Mouse (Mus musculus) forebrain, embryonic 14.5 days (tissue): ENCODE measurements around the gene Gm45521. TPM values are rescaled to one million over a fixed set of nuclear protein-coding genes. Genes with fewer than 3 reads are reported as not detected.

Experiments
- ATAC-seq: fragments of 200-750 bp; cut with Nextera tagmentation; 2 replicates; pipeline ENCODE4 v1.8.0; 2017; ENCODE audit warnings: mild to moderate bottlenecking, moderate library complexity
- DNase-seq: peaks from one replicate; pipeline ENCODE4 v3.0.0-alpha.2; 2015; ENCODE audit warnings: low spot score
- H3K27ac ChIP-seq: fragments of 300-500 bp; sonication (generic); 2 replicates; pipeline ENCODE4 v1.5.1; 2014; ENCODE audit warnings: low read depth, mild to moderate bottlenecking, control low read depth, low read length, moderate library complexity
- H3K27me3 ChIP-seq: fragments of 300-500 bp; sonication (generic); replicated peaks from 2 replicates; pipeline ENCODE4 v1.6.1; 2014; ENCODE audit warnings: low read length, control low read depth, mixed read lengths; ENCODE audit not compliant: control insufficient read depth, insufficient read depth
- H3K36me3 ChIP-seq: fragments of 300-500 bp; sonication (generic); 2 replicates; pipeline ENCODE4 v1.6.1; 2014; ENCODE audit warnings: low read length, control low read depth; ENCODE audit not compliant: control insufficient read depth, insufficient read depth
- H3K4me1 ChIP-seq: fragments of 300-500 bp; sonication (generic); 2 replicates; pipeline ENCODE4 v1.6.1; 2014; ENCODE audit warnings: antibody characterized with exemption, low read length, control low read depth; ENCODE audit not compliant: control insufficient read depth, insufficient read depth
- H3K4me2 ChIP-seq: fragments of 300-500 bp; sonication (generic); 2 replicates; pipeline ENCODE4 v1.6.1; 2014; ENCODE audit warnings: mild to moderate bottlenecking, control low read depth, low read length
- H3K4me3 ChIP-seq: fragments of 300-500 bp; sonication (generic); 2 replicates; pipeline ENCODE4 v1.5.1; 2014; ENCODE audit warnings: low read depth, low read length, control low read depth
- H3K9ac ChIP-seq: fragments of 300-500 bp; sonication (generic); 2 replicates; pipeline ENCODE4 v1.6.1; 2014; ENCODE audit warnings: mild to moderate bottlenecking, low read length, control low read depth, moderate library complexity
- H3K9me3 ChIP-seq: fragments of 300-500 bp; sonication (generic); replicated peaks from 2 replicates; pipeline ENCODE4 v1.6.1; 2016; ENCODE audit warnings: low read length, control low read depth, mixed read lengths; ENCODE audit not compliant: control insufficient read depth
- WGBS: fragments of 180-500 bp; shearing (Covaris S2); extraction: QIAGEN DNeasy Blood & Tissue Kit; methylation state at CpG from one replicate; pipeline ENCODE4 v1.1.7; 2014; 5-methylcytosine and 5-hydroxymethylcytosine counted together
- polyA plus RNA-seq: library from polyadenylated mRNA; unstranded; fragments of >200 nt; fragmentation: Nextera tagmentation; extraction: Ambion mirVana; gene quantifications from 2 replicates; pipeline ENCODE4 v1.2.1, GENCODE M21; 2014

Gene Gm45521
- polyA plus RNA-seq, 1 experiment from 2014 or later = 0.28 TPM

- peaks cover 55% of the 10 kb centered on the region for H3K36me3 ChIP-seq
- no peak overlapping the region for H3K27ac ChIP-seq
- no peaks in the 10 kb centered on the region for H3K4me1 ChIP-seq
- H3K4me3 ChIP-seq = no peak overlapping the region
- ATAC-seq = no peak
- H3K9me3 ChIP-seq = no peaks in the 10 kb centered on the region
- no peak overlapping the region for H3K4me2 ChIP-seq
- WGBS = 77% methylated on average over 3 of the region's 3 CpGs
- H3K9ac ChIP-seq = no peak overlapping the region
- no peaks in the 10 kb centered on the region for H3K27me3 ChIP-seq
- DNase-seq = no peak
Measured at GRCm38 (mm10) chr14:7943801-7944135, 13.3 kb upstream of the Gm45521 start.

GRCm38 (mm10) chr14:7944349-7945039 lies 12.6 kb upstream of the Gm45521 start:
- Histone ChIP-seq H3K36me3 (peaks cover 54% of the 10 kb centered on the region), H3K27me3 (no peaks in the 10 kb centered on the region), H3K9ac (no peak overlapping the region), H3K4me3 (no peak overlapping the region), H3K9me3 (no peaks in the 10 kb centered on the region), H3K27ac (no peak overlapping the region), H3K4me1 (no peaks in the 10 kb centered on the region), H3K4me2 (no peak overlapping the region)
- 51% methylated on average over 8 of the region's 8 CpGs for WGBS
- DNase-seq = peak; percentile 28
- peak; percentile 25; the same call in 1 of the 2 replicates for ATAC-seq

- Histone ChIP-seq H3K27me3 (no peaks in the 10 kb centered on the region), H3K4me3 (no peak overlapping the region), H3K4me1 (no peaks in the 10 kb centered on the region), H3K9ac (no peak overlapping the region), H3K4me2 (no peak overlapping the region), H3K27ac (no peak overlapping the region), H3K9me3 (no peaks in the 10 kb centered on the region), H3K36me3 (peaks cover 55% of the 10 kb centered on the region)
- ATAC-seq (no peak), DNase-seq (no peak)
- 81% methylated on average over 5 of the region's 5 CpGs for WGBS
Measured at GRCm38 (mm10) chr14:7945261-7945660, 11.8 kb upstream of the Gm45521 start.

- ATAC-seq (no peak), DNase-seq (no peak)
- 96% methylated on average over 9 of the region's 9 CpGs for WGBS
- H3K4me1 ChIP-seq = no peaks in the 10 kb centered on the region
- no peaks in the 10 kb centered on the region for H3K9me3 ChIP-seq
- no peak overlapping the region for H3K9ac ChIP-seq
- H3K27me3 ChIP-seq = no peaks in the 10 kb centered on the region
- peaks cover 33% of the 10 kb centered on the region for H3K36me3 ChIP-seq
- no peak overlapping the region for H3K4me2 ChIP-seq
- H3K27ac ChIP-seq = no peak overlapping the region
- no peak overlapping the region for H3K4me3 ChIP-seq
Measured at GRCm38 (mm10) chr14:7951234-7951633, 5.9 kb upstream of the Gm45521 start.

GRCm38 (mm10) chr14:7952610-7953254 lies 4.4 kb upstream of the Gm45521 start:
- ATAC-seq = no peak
- no peak overlapping the region for H3K4me3 ChIP-seq
- 0 out of 2 replicates have a peak overlapping the region, but pooled peaks have one; percentile 9 for H3K27ac ChIP-seq
- H3K36me3 ChIP-seq = peaks cover 33% of the 10 kb centered on the region
- whole genome bisulfite sequencing = 32% methylated on average over 12 of the region's 12 CpGs
- no peaks in the 10 kb centered on the region for H3K9me3 ChIP-seq
- no peak overlapping the region for H3K9ac ChIP-seq
- H3K4me2 ChIP-seq = no peak overlapping the region
- no peaks in the 10 kb centered on the region for H3K4me1 ChIP-seq
- H3K27me3 ChIP-seq = no peaks in the 10 kb centered on the region
- no peak for DNase-seq

GRCm38 (mm10) chr14:7954071-7954471 lies 3.0 kb upstream of the Gm45521 start:
- Histone ChIP-seq H3K27ac (no peak overlapping the region), H3K36me3 (peaks cover 21% of the 10 kb centered on the region), H3K9me3 (no peaks in the 10 kb centered on the region), H3K4me1 (no peaks in the 10 kb centered on the region), H3K9ac (no peak overlapping the region), H3K4me2 (no peak overlapping the region), H3K27me3 (no peaks in the 10 kb centered on the region), H3K4me3 (no peak overlapping the region)
- ATAC-seq (peak; percentile 37; the same call in 1 of the 2 replicates), DNase-seq (no peak)
- 25% methylated on average over 6 of the region's 6 CpGs for WGBS

- ATAC-seq (no peak), DNase-seq (no peak)
- no peak overlapping the region for H3K4me2 ChIP-seq
- H3K9ac ChIP-seq = no peak overlapping the region
- H3K27me3 ChIP-seq = no peaks in the 10 kb centered on the region
- H3K36me3 ChIP-seq = peaks cover 5% of the 10 kb centered on the region; the same call in 1 of the 2 replicates
- no peak overlapping the region for H3K27ac ChIP-seq
- no peak overlapping the region for H3K4me3 ChIP-seq
- no peaks in the 10 kb centered on the region for H3K9me3 ChIP-seq
- no peaks in the 10 kb centered on the region for H3K4me1 ChIP-seq
- 86% methylated on average over 10 of the region's 10 CpGs for WGBS
Measured at GRCm38 (mm10) chr14:7956427-7956826, 661 bp upstream of the Gm45521 start.

GRCm38 (mm10) chr14:7960616-7961015 lies 3.5 kb downstream of the Gm45521 start:
- H3K4me2 ChIP-seq = no peak overlapping the region
- no peaks in the 10 kb centered on the region for H3K27me3 ChIP-seq
- no peak overlapping the region for H3K9ac ChIP-seq
- ATAC-seq (peak; percentile 43), DNase-seq (peak; percentile 57)
- H3K36me3 ChIP-seq = no peaks in the 10 kb centered on the region
- no peaks in the 10 kb centered on the region for H3K4me1 ChIP-seq
- no peak overlapping the region for H3K27ac ChIP-seq
- H3K4me3 ChIP-seq = no peak overlapping the region
- 44% methylated on average over 11 of the region's 11 CpGs for WGBS
- no peaks in the 10 kb centered on the region for H3K9me3 ChIP-seq

GRCm38 (mm10) chr14:7961714-7962113 lies 4.6 kb downstream of the Gm45521 start:
- DNase-seq = peak; percentile 29
- no peak for ATAC-seq

More at GRCm38 (mm10) chr14:7961714-7962113, 4.6 kb downstream of the Gm45521 start:
- H3K9me3 ChIP-seq = no peaks in the 10 kb centered on the region
- no peak overlapping the region for H3K4me2 ChIP-seq
- no peaks in the 10 kb centered on the region for H3K27me3 ChIP-seq
- H3K4me1 ChIP-seq = no peaks in the 10 kb centered on the region
- H3K4me3 ChIP-seq = no peak overlapping the region
- 33% methylated on average over 5 of the region's 5 CpGs for WGBS
- H3K36me3 ChIP-seq = no peaks in the 10 kb centered on the region
- no peak overlapping the region for H3K27ac ChIP-seq
- H3K9ac ChIP-seq = no peak overlapping the region
